Mouse (Mus musculus): Measurements from ENCODE around the gene Tada1. TPM values are rescaled to one million over a fixed set of nuclear protein-coding genes. Genes with fewer than 3 reads are reported as not detected.
A peak's percentile ranks its signal among the peaks of the same experiment; 100 is the strongest.

Gene Tada1
- polyA plus RNA-seq, 1 experiment from 2014 or later: 30.6 TPM

DNA sequence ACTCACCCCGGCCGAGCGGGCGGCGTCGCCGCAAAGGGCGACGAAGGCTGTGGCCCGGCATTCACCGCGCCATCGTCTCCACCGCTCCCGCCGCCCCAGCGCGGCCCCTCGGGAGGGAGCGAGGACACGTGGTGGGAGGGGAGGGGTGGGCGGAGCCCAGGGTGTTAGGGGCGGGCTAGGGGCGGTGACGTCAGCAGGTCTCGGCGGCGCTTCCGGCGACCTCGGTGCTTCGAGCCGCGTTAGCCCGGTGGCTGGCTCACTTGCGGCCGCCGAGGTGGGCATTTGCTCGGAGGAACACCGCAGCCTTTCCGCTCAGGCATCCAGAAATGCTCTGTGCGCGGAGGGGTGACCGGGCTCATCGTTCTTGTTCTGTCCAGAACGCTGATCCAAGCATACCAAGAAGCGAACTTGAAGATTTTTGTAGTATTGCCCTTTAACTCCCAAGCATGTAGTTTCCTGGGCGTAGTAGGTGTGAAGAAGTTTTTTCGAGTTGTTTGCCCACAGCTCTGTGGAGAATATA, 30.9 kb downstream of the Tada1 start, which contains the start of gene Pogk:
TSS of gene Pogk (minus strand) at position 163 of the 520 bp plus-strand sequence.
- peak; percentile 88 for ATAC-seq (ENCODE audit: extremely low read depth, insufficient number of reproducible peaks, low FRiP score, low TSS enrichment)
- peaks cover 13% of the 10 kb centered on the region for H3K9me3 ChIP-seq
- H3K9ac ChIP-seq: peak within 1 kb of the TSS; percentile 89
- H3K36me3 ChIP-seq: peaks cover 35% of the 10 kb centered on the region
- 5% methylated on average over 49 of the region's 49 CpGs for WGBS
- H3K27me3 ChIP-seq (replicated peaks): no peaks in the 10 kb centered on the region
- H3K4me3 ChIP-seq: peak within 1 kb of the TSS; percentile 71
- peaks cover 31% of the 10 kb centered on the region for H3K4me1 ChIP-seq
- H3K27ac ChIP-seq (replicated peaks): peak within 1 kb of the TSS; percentile 71
- peak within 1 kb of the TSS; percentile 79 for H3K4me2 ChIP-seq

DNA sequence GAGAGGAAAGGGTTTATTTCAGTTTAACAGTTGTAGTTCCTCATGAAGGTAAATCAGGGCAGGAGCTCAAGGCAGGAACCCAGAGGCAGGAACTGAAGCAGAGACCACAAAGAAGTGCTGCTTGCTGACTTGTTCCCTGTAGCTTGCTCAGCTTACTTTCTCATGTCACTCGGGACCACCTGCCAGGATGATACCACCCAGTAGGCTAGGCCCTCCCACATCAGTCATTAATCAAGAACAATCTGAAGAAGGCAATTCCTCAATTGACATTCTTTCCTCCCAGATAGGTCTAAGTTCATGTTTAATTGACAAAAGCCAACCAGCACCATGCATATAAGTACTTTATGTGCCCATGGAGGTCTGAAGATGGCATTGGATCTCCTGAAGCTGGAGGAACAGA, 32.6 kb downstream of the Tada1 start:
- Histone ChIP-seq H3K27me3 (replicated peaks) (no peaks in the 10 kb centered on the region), H3K4me1 (peaks cover 14% of the 10 kb centered on the region), H3K4me2 (no peak overlapping the region), H3K4me3 (no peak overlapping the region), H3K27ac (replicated peaks) (no peak overlapping the region), H3K9me3 (peaks cover 13% of the 10 kb centered on the region), H3K36me3 (peaks cover 17% of the 10 kb centered on the region), H3K9ac (no peak overlapping the region)
- WGBS: 87% methylated on average over 1 of the region's 1 CpGs
- ATAC-seq (ENCODE audit: extremely low read depth, insufficient number of reproducible peaks, low FRiP score, low TSS enrichment): no peak

DNA sequence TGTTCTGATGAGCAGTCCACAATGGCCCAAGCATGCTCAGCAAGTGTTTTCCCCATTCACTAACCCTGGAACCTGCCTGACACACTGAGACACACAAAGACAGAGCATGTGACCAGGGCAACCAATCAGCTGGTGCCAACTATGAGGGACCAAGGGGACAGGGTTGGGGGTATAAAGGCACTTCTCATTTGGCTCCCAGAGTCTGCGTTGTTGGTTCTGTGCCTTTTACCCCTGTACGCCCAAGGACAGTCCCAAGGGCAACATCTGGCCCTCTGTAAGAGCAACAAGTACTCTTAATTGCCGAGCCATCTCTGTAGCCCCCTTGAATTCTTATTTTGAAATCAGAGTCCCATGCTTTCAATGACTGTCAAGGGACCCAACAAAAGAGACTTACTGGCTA, 33.4 kb downstream of the Tada1 start:
- no peaks in the 10 kb centered on the region for H3K27me3 ChIP-seq (replicated peaks)
- H3K9ac ChIP-seq: no peak overlapping the region
- H3K4me2 ChIP-seq: no peak overlapping the region
- no peak overlapping the region for H3K4me3 ChIP-seq
- H3K27ac ChIP-seq (replicated peaks): no peak overlapping the region
- peaks cover 13% of the 10 kb centered on the region for H3K9me3 ChIP-seq
- WGBS: 85% methylated on average over 3 of the region's 3 CpGs
- H3K4me1 ChIP-seq: peaks cover 12% of the 10 kb centered on the region
- H3K36me3 ChIP-seq: peaks cover 10% of the 10 kb centered on the region
- no peak for ATAC-seq (ENCODE audit: extremely low read depth, insufficient number of reproducible peaks, low FRiP score, low TSS enrichment)

DNA sequence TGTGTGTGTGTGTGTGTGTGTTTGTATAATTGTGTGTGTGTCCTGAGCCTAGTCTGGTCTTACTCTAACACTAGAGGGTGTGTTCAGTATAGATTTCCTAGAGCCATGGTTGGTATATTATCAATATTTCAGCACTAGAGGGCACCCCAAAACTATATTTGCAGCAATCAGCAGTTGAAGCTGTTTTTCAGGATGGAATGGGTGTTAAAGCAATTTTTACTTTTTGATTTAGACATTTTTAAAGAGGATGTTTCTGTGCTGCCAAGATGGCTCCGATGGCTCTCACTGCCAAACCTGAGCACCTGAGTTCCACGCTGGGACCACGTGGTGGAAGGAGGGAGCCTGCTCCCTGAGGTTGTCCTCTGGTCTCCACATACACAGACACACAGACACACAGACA, 50.2 kb downstream of the Tada1 start:
- 53% methylated on average over 3 of the region's 3 CpGs for WGBS
- H3K9me3 ChIP-seq: no peaks in the 10 kb centered on the region
- no peaks in the 10 kb centered on the region for H3K27me3 ChIP-seq (replicated peaks)
- no peak overlapping the region for H3K4me3 ChIP-seq
- H3K36me3 ChIP-seq: no peaks in the 10 kb centered on the region
- 0 out of 2 replicates have a peak, but pooled peaks cover 11% of the 10 kb centered on the region for H3K4me1 ChIP-seq
- ATAC-seq (ENCODE audit: extremely low read depth, insufficient number of reproducible peaks, low FRiP score, low TSS enrichment): no peak
- H3K4me2 ChIP-seq: no peak overlapping the region
- no peak overlapping the region for H3K27ac ChIP-seq (replicated peaks)
- H3K9ac ChIP-seq: no peak overlapping the region

DNA sequence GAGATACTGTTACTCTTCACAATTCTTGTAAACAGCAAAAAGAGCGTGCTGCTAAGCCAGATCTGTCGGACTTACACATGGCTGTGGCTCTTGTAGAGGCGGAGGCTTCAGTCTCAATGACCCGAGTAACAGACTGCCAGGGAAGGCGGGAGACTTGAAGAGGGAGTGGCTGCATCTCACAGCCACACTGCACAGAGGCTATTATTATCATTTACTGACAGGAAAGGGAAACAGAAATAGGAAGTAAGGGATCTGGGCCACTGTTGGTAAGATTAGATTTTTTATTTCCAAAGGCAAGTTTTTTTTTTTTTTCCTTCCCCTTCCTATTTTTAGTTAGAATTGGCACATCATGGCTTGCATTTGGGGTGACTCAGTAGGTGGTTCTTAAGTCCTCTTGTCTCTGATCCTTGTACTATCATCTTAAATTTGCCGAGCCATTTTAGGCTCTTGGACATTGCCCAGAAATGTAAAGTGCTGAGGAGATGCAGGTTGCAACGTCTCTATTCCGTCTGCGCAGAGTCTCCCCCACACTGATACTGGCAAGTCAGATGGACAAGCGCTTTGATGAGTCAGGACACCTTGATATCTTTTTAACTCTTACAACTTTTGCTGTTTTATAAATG, 51.0 kb downstream of the Tada1 start:
- no peak overlapping the region; the same call in 1 of the 2 replicates for H3K4me3 ChIP-seq
- WGBS: 38% methylated on average over 10 of the region's 10 CpGs
- H3K27me3 ChIP-seq (replicated peaks): no peaks in the 10 kb centered on the region

DNA sequence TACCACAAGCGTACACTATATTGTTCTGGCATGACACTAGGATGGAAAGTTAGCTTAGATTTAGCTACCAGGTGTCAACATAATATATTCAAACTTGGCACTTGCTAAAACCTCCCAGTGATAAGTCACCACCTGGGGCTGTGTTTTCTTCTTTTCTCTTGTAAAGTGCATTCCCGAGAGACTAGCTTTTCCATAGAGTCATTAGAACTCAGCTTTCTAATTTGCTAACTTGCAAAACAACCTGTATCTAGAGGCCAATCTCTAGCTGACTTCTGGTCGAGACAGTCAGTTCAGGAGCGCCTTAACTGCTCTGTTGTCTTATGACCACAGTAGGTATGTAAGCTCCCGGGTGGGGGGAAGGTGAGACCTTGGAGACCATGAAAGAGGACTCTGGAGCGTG, 60.5 kb downstream of the Tada1 start:
- H3K9ac ChIP-seq: no peak overlapping the region
- no peak overlapping the region for H3K27ac ChIP-seq (replicated peaks)
- H3K9me3 ChIP-seq: no peaks in the 10 kb centered on the region
- no peak overlapping the region for H3K4me2 ChIP-seq
- H3K36me3 ChIP-seq: no peaks in the 10 kb centered on the region
- no peak overlapping the region for H3K4me3 ChIP-seq
- no peaks in the 10 kb centered on the region for H3K4me1 ChIP-seq
- no peaks in the 10 kb centered on the region for H3K27me3 ChIP-seq (replicated peaks)
- no peak for ATAC-seq (ENCODE audit: extremely low read depth, insufficient number of reproducible peaks, low FRiP score, low TSS enrichment)
- 60% methylated on average over 6 of the region's 6 CpGs for WGBS

More for the DNA sequence above, 51.0 kb downstream of the Tada1 start:
- Histone ChIP-seq H3K27ac (replicated peaks) (no peak overlapping the region), H3K9me3 (no peaks in the 10 kb centered on the region), H3K36me3 (no peaks in the 10 kb centered on the region), H3K4me1 (0 out of 2 replicates have a peak, but pooled peaks cover 11% of the 10 kb centered on the region), H3K9ac (0 out of 2 replicates have a peak overlapping the region, but pooled peaks have one; percentile 48), H3K4me2 (peak overlapping the region; percentile 41)
- ATAC-seq (ENCODE audit: extremely low read depth, insufficient number of reproducible peaks, low FRiP score, low TSS enrichment): no peak

DNA sequence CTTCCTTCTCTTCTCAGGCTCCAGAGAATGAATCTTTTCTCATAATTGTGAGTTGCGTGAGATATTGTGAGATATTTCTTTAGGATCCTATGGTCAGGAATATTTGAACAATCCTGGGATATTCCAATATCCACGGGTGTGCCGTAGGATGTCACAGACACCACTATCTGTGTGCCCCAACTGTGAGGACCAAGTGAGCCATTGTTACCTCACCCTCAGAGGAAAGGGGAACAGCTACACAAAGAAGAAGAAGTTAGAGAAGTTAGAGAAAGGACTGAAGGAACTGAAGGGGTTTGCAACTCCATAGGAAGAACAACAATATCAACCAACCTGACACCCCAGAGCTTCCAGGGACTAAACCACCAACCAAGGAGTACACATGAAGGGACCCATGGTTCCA, 63.1 kb downstream of the Tada1 start:
- Histone ChIP-seq H3K27me3 (replicated peaks) (no peaks in the 10 kb centered on the region), H3K9ac (no peak overlapping the region), H3K9me3 (no peaks in the 10 kb centered on the region), H3K4me3 (no peak overlapping the region), H3K4me1 (no peaks in the 10 kb centered on the region), H3K36me3 (no peaks in the 10 kb centered on the region), H3K4me2 (no peak overlapping the region), H3K27ac (replicated peaks) (no peak overlapping the region)
- ATAC-seq (ENCODE audit: extremely low read depth, insufficient number of reproducible peaks, low FRiP score, low TSS enrichment): no peak
- 75% methylated on average over 3 of the region's 3 CpGs for WGBS

Other genes starting within 250 kb of the Tada1 start
- 0.13 TPM in 1 of 2 replicates, not detected in the other for gene Gpa33, start 248.9 kb upstream of the Tada1 start, polyA plus RNA-seq (2015; fragmentation: Nextera tagmentation; extraction: Ambion mirVana)
- gene Mael, start 140.3 kb upstream of the Tada1 start, polyA plus RNA-seq (2015; fragmentation: Nextera tagmentation; extraction: Ambion mirVana): not detected in 2 replicates
- gene Ildr2, start 125.0 kb upstream of the Tada1 start, polyA plus RNA-seq (2015; fragmentation: Nextera tagmentation; extraction: Ambion mirVana): 1.2 TPM in 2 replicates
- gene Pogk, start 30.8 kb downstream of the Tada1 start, polyA plus RNA-seq (2015; fragmentation: Nextera tagmentation; extraction: Ambion mirVana): 9.6 and 9.8 TPM in 2 replicates
- gene Gm4846, start 118.5 kb downstream of the Tada1 start, polyA plus RNA-seq (2015; fragmentation: Nextera tagmentation; extraction: Ambion mirVana): not detected in 2 replicates

All from heart, embryonic 13.5 days (tissue).